Mouse (Mus musculus) limb, embryonic 14.5 days (tissue): ENCODE results near the gene Dgkg. TPM values are rescaled to one million over a fixed set of nuclear protein-coding genes. Genes with fewer than 3 reads are reported as not detected.

ENCODE experiments used
- ATAC-seq: fragments of 200-750 bp; cut with Nextera tagmentation; 2 replicates; pipeline ENCODE4 v1.8.0; 2017; ENCODE audit warnings: low read depth, moderate number of reproducible peaks, moderate TSS enrichment; ENCODE audit not compliant: low FRiP score
- DNase-seq: peaks from one replicate; pipeline ENCODE4 v3.0.0-alpha.2; 2015; ENCODE audit warnings: low spot score
- H3K27ac ChIP-seq: fragments of 300-500 bp; sonication (generic); replicated peaks from 2 replicates; pipeline ENCODE4 v1.5.1; 2014; ENCODE audit warnings: low read depth, mild to moderate bottlenecking, low read length, moderate library complexity, mixed read lengths
- H3K27me3 ChIP-seq: fragments of 300-500 bp; sonication (generic); 2 replicates; pipeline ENCODE4 v1.6.1; 2014; ENCODE audit warnings: low read length, mixed read lengths; ENCODE audit not compliant: control insufficient read depth, insufficient read depth
- H3K36me3 ChIP-seq: fragments of 300-500 bp; sonication (generic); 2 replicates; pipeline ENCODE4 v1.6.1; 2014; ENCODE audit warnings: mild to moderate bottlenecking, low read length, moderate library complexity, mixed read lengths; ENCODE audit not compliant: control insufficient read depth, insufficient read depth
- H3K4me1 ChIP-seq: fragments of 300-500 bp; sonication (generic); 2 replicates; pipeline ENCODE4 v1.6.1; 2014; ENCODE audit warnings: antibody characterized with exemption, low read length, mixed read lengths; ENCODE audit not compliant: control insufficient read depth, insufficient read depth
- H3K4me2 ChIP-seq: fragments of 300-500 bp; sonication (generic); replicated peaks from 2 replicates; pipeline ENCODE4 v1.6.1; 2014; ENCODE audit warnings: low read depth, mild to moderate bottlenecking, low read length, moderate library complexity; ENCODE audit not compliant: severe bottlenecking
- H3K4me3 ChIP-seq: fragments of 300-500 bp; sonication (generic); replicated peaks from 2 replicates; pipeline ENCODE4 v1.5.1; 2014; ENCODE audit warnings: low read length
- H3K9ac ChIP-seq: fragments of 300-500 bp; sonication (generic); 2 replicates; pipeline ENCODE4 v1.6.1; 2014; ENCODE audit warnings: mild to moderate bottlenecking, low read depth, low read length, moderate library complexity; ENCODE audit not compliant: severe bottlenecking
- H3K9me3 ChIP-seq: fragments of 300-500 bp; sonication (generic); 2 replicates; pipeline ENCODE4 v1.6.1; 2016; ENCODE audit warnings: low read length; ENCODE audit not compliant: control insufficient read depth
- POLR2A ChIP-seq: fragments of 200-500 bp; IDR thresholded peaks from 2 replicates; pipeline ENCODE4 v1.8.0; 2012; ENCODE audit warnings: inconsistent platforms, mild to moderate bottlenecking, moderate library complexity, borderline replicate concordance; ENCODE audit not compliant: insufficient read depth, insufficient read length; ENCODE audit errors: extremely low read depth
- WGBS: fragments of 180-500 bp; shearing (Covaris S2); extraction: QIAGEN DNeasy Blood & Tissue Kit; methylation state at CpG from one replicate; pipeline ENCODE4 v1.1.7; 2014; 5-methylcytosine and 5-hydroxymethylcytosine counted together
- polyA plus RNA-seq, 2 experiments: library from polyadenylated mRNA; depleted of rRNA in 1 of 2; stranded (reverse) in 1 of 2; unstranded in 1 of 2; fragments of >200 nt; fragmentation: Nextera tagmentation in 1 of 2; extraction: Ambion mirVana in 1 of 2; gene quantifications; 2 replicates each; pipeline versions ENCODE4 v1.2.1 to v1.2.3; 2012 to 2014

Dgkg gene
- polyA plus RNA-seq, 2 experiments, result 0.08 to 0.26 TPM

DNA sequence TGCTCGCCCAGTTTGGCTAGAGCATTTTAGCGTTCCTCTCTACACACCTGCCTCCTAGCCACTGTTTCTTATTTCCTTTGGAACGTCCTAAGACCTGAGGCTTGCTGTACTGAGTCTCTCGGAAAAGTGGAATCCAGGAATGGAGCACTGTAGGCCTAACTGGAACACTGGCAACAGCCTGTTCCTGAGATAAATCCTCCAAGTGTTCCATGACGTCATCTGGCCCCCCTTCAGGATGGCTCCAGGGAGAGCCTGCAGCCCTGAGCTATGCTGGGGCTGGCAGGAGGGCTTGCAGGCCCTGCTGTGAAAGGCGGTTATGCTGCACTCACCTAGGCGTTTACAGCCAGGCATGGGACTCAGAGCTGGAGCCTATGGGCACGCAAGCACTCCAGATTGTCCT is 152.2 kb downstream of the Dgkg start:
- Histone ChIP-seq H3K9ac (no peak overlapping the region), H3K27me3 (no peaks in the 10 kb centered on the region), H3K4me2 (no peak overlapping the region), H3K36me3 (no peaks in the 10 kb centered on the region), H3K4me3 (no peak overlapping the region), H3K9me3 (no peaks in the 10 kb centered on the region), H3K4me1 (peaks cover 13% of the 10 kb centered on the region), H3K27ac (no peak overlapping the region)
- DNase-seq, result peak; percentile 55
- ATAC-seq, result peak; percentile 77; the same call in 1 of the 2 replicates
- TF ChIP-seq POLR2A, result no peak
- 17% methylated on average over 8 of the region's 8 CpGs for WGBS

DNA sequence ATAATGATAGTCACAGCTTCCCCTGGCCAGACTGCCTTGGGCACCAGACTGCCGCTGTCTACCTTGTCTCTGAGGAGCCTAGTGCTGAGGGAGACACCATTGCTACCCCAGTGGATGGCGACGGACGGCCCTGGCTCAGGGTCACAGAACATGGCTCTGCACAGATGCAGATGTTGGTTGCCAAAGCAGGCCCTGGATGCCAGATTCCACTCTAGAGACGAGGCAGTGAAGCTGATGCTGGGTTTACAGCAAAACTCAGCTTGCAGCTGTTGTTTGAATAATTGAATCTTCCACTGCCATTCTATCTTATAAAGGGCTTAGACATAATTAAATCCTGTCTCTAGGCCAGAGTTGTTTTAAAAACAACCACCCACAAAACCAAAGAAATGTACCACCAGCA is 153.0 kb downstream of the Dgkg start:
- no peak for DNase-seq
- TF ChIP-seq POLR2A, result no peak

DNA sequence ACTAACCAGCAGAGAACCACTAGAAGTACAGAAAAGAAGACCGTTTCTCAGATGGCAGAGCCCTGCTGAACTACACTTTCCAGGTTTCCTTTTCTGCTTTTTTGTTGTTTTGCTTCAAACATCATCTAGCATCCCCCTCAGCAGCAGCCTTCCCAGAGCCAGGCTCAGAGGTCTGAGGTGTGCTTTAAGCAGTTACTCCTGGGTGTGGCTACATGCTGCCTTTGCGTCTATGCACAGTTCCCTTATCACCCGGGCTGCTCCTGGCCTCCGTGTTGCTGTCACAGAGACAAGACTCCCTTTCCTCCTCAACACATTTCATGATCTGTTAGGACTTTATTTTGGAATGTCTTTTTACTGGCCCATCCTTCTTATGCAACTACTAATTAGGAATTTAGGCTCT is 153.6 kb downstream of the Dgkg start:
- H3K9ac ChIP-seq, result no peak overlapping the region

More for the DNA sequence above, 153.0 kb downstream of the Dgkg start:
- no peaks in the 10 kb centered on the region for H3K27me3 ChIP-seq
- no peaks in the 10 kb centered on the region for H3K9me3 ChIP-seq
- no peak overlapping the region for H3K27ac ChIP-seq
- H3K4me1 ChIP-seq, result peaks cover 9% of the 10 kb centered on the region
- ATAC-seq, result no peak
- H3K36me3 ChIP-seq, result no peaks in the 10 kb centered on the region
- H3K4me3 ChIP-seq, result no peak overlapping the region
- no peak overlapping the region for H3K9ac ChIP-seq
- 46% methylated on average over 5 of the region's 5 CpGs for WGBS
- H3K4me2 ChIP-seq, result no peak overlapping the region

DNA sequence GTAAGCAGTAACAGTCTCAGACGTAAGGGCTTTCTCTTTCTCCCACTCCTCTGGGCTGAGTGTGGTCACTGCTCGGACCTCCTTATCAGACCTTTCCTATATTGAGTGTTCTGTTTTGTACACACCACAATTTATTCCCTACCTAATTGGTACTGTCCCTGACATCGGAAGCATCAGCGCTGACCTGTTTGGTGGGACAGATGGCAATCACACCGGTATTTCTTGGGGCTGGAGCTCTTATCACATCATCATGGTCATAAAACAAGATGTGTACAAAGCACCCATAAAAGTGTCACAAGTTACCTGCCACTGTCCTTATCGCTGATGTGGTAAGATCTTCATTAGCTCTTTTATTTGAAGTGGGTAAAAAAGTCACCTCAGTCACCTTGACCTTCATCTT is 155.2 kb downstream of the Dgkg start:
- ATAC-seq, result no peak
- Histone ChIP-seq H3K27ac (no peak overlapping the region), H3K9ac (no peak overlapping the region), H3K9me3 (no peaks in the 10 kb centered on the region), H3K27me3 (no peaks in the 10 kb centered on the region), H3K4me1 (peaks cover 5% of the 10 kb centered on the region), H3K4me2 (no peak overlapping the region), H3K36me3 (no peaks in the 10 kb centered on the region), H3K4me3 (no peak overlapping the region)
- WGBS, result 62% methylated on average over 6 of the region's 6 CpGs
- no peak for TF ChIP-seq POLR2A
- DNase-seq, result no peak

More for the DNA sequence above, 153.6 kb downstream of the Dgkg start:
- Histone ChIP-seq H3K36me3 (no peaks in the 10 kb centered on the region), H3K4me3 (no peak overlapping the region), H3K4me2 (no peak overlapping the region), H3K27ac (no peak overlapping the region), H3K4me1 (peaks cover 5% of the 10 kb centered on the region), H3K27me3 (no peaks in the 10 kb centered on the region), H3K9me3 (no peaks in the 10 kb centered on the region)
- DNase-seq (no peak), ATAC-seq (no peak)
- no peak for TF ChIP-seq POLR2A
- 71% methylated on average over 4 of the region's 4 CpGs for WGBS

DNA sequence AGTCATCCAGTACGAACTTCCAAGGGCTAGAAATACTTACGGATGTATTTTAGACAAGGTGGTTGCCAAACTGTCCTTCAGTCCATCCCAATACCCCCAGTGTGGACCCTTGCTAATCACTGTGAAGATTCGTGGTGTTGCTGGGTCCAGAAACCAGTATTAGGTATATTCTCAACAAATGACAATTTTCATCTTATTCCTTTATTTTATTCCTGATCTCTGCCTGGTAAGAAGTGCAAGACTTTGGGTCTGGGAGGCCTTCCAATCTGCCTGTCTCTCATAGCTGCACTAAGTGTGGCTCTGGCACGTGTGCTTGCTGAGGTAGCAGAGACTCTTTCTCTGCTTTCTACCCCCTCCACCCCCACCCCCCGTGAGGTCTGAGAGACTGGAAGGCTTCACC is 156.5 kb downstream of the Dgkg start:
- 75% methylated on average over 5 of the region's 5 CpGs for WGBS
- Histone ChIP-seq H3K4me2 (no peak overlapping the region), H3K27me3 (no peaks in the 10 kb centered on the region), H3K9ac (no peak overlapping the region), H3K4me1 (peaks cover 5% of the 10 kb centered on the region), H3K9me3 (no peaks in the 10 kb centered on the region), H3K36me3 (no peaks in the 10 kb centered on the region), H3K4me3 (no peak overlapping the region), H3K27ac (no peak overlapping the region)
- ATAC-seq (no peak), DNase-seq (no peak)
- no peak for TF ChIP-seq POLR2A

DNA sequence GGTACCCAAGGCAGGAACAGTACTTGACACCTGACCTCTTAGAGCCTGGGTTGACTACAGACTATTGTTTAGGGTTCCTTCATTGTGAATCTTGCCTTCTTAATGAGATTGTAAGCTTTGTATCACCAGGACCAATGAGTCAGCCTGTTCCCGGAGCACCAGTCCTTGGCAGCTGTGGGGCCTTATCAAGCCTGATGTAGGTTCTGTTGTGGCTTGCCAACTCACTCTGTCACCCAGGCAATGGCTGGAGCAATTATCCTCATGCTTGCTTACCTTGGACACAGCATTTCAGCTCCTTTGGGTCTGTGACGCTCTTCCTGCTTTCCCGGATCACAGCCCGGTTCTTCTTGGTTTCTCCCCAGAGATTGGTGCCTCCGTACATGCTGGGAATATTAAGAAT is 157.1 kb downstream of the Dgkg start:
- H3K27ac ChIP-seq, result no peak overlapping the region
- ATAC-seq (no peak), DNase-seq (no peak)
- peaks cover 3% of the 10 kb centered on the region for H3K4me1 ChIP-seq
- no peaks in the 10 kb centered on the region for H3K36me3 ChIP-seq
- 92% methylated on average over 5 of the region's 5 CpGs for WGBS
- no peaks in the 10 kb centered on the region for H3K27me3 ChIP-seq
- no peak for TF ChIP-seq POLR2A
- no peak overlapping the region for H3K4me3 ChIP-seq
- H3K4me2 ChIP-seq, result no peak overlapping the region
- no peak overlapping the region for H3K9ac ChIP-seq
- no peaks in the 10 kb centered on the region for H3K9me3 ChIP-seq
